Mouse (Mus musculus): ENCODE results near the gene Nfix.

Gene Nfix

GRCm38 (mm10) chr8:84781686-84782505 lies 18.2 kb downstream of the Nfix start:
- no peak for DNase-seq (ENCODE audit: low read depth, low spot score)

- no peak for DNase-seq (ENCODE audit: low read depth, low spot score)
These were observed 19.0 kb downstream of the Nfix start for GRCm38 (mm10) chr8:84780949-84781680.

- DNase-seq (ENCODE audit: low read depth, low spot score): no peak
These were observed 20.0 kb downstream of the Nfix start for GRCm38 (mm10) chr8:84780225-84780555.

- no peak for DNase-seq (ENCODE audit: low read depth, low spot score)
These were observed 20.5 kb downstream of the Nfix start for GRCm38 (mm10) chr8:84779519-84780224.

GRCm38 (mm10) chr8:84778638-84779380 lies 21.3 kb downstream of the Nfix start:
- no peak for DNase-seq (ENCODE audit: low read depth, low spot score)

- DNase-seq (ENCODE audit: low read depth, low spot score): no peak
These were observed 22.1 kb downstream of the Nfix start for GRCm38 (mm10) chr8:84777899-84778637.

- DNase-seq (ENCODE audit: low read depth, low spot score): no peak
These were observed 23.6 kb downstream of the Nfix start for GRCm38 (mm10) chr8:84776569-84776968.

GRCm38 (mm10) chr8:84775621-84776113 lies 24.5 kb downstream of the Nfix start:
- DNase-seq (ENCODE audit: low read depth, low spot score): no peak

- DNase-seq (ENCODE audit: low read depth, low spot score): no peak
These were observed 25.0 kb downstream of the Nfix start for GRCm38 (mm10) chr8:84775105-84775591.

GRCm38 (mm10) chr8:84774473-84774911 lies 25.7 kb downstream of the Nfix start:
- DNase-seq (ENCODE audit: low read depth, low spot score): no peak

- DNase-seq (ENCODE audit: low read depth, low spot score): peak; percentile 93
These were observed 26.3 kb downstream of the Nfix start for GRCm38 (mm10) chr8:84773833-84774232.

- no peak for DNase-seq (ENCODE audit: low read depth, low spot score)
These were observed 26.8 kb downstream of the Nfix start for GRCm38 (mm10) chr8:84773304-84773703.

GRCm38 (mm10) chr8:84772628-84773027 lies 27.5 kb downstream of the Nfix start:
- DNase-seq (ENCODE audit: low read depth, low spot score): no peak

- no peak for DNase-seq (ENCODE audit: low read depth, low spot score)
These were observed 28.2 kb downstream of the Nfix start for GRCm38 (mm10) chr8:84771941-84772378.

- no peak for DNase-seq (ENCODE audit: low read depth, low spot score)
These were observed 29.0 kb downstream of the Nfix start for GRCm38 (mm10) chr8:84771000-84771687.

GRCm38 (mm10) chr8:84770100-84770953 lies 29.8 kb downstream of the Nfix start:
- DNase-seq (ENCODE audit: low read depth, low spot score): no peak

GRCm38 (mm10) chr8:84769324-84769723 lies 30.8 kb downstream of the Nfix start:
- no peak for DNase-seq (ENCODE audit: low read depth, low spot score)

- DNase-seq (ENCODE audit: low read depth, low spot score): no peak
These were observed 31.6 kb downstream of the Nfix start for GRCm38 (mm10) chr8:84768343-84769095.

Measured in telencephalon, adult 2 months (tissue).